Mouse (Mus musculus) left cerebral cortex, adult 2 months (tissue): Measurements from ENCODE around the gene Ctcfl. TPM values are rescaled to one million over a fixed set of nuclear protein-coding genes. Genes with fewer than 3 reads are reported as not detected.

Source experiments
- DNase-seq, 2 experiments: peaks; one replicate each; pipeline ENCODE4 v3.0.0; 2021 to 2022; ENCODE audit warnings: low spot score in 2 of 2, mixed read lengths in 1 of 2; ENCODE audit errors: extremely low spot score in 1 of 2
- H3K27ac ChIP-seq: fragments of 200-600 bp; 2 replicates; pipeline ENCODE4 v1.8.1; 2022
- H3K4me3 ChIP-seq: fragments of 200-600 bp; 2 replicates; pipeline ENCODE4 v1.8.1; 2022
- CTCF ChIP-seq: fragments of 200-600 bp; IDR thresholded peaks from 2 replicates; pipeline ENCODE4 v1.8.1; 2022; ENCODE audit warnings: antibody characterized with exemption, mild to moderate bottlenecking, moderate library complexity
- intact Hi-C: fragments of 180-260 bp; cut with DNase I; formaldehyde crosslinking; loops from one replicate; pipeline ENCODE4 v1.15.1; 2025
- total RNA-seq, 2 experiments: library from RNA; stranded (reverse); gene quantifications; 2 replicates each; pipeline ENCODE4 v1.2.3; 2021

Gene Ctcfl
- total RNA-seq, 2 experiments from 2014 or later = 0.14 TPM; not detected in 1

- H3K4me3 ChIP-seq = no peak overlapping the region
- no peak overlapping the region for H3K27ac ChIP-seq
- DNase-seq = no peak
- intact Hi-C loops = loop anchor here (2.0 to 5.0 kb wide), 2 partner anchors 63 to 249 kb away; no protein-coding TSS in a partner anchor
- no peak for TF ChIP-seq CTCF
These were observed 39.4 kb downstream of the Ctcfl start for GRCm38 (mm10) chr2:173079766-173080549.

- DNase-seq = no peak
- H3K4me3 ChIP-seq = no peak overlapping the region
- intact Hi-C loops = no loop called here
- TF ChIP-seq CTCF = no peak
- no peak overlapping the region for H3K27ac ChIP-seq
These were observed 42.4 kb downstream of the Ctcfl start for GRCm38 (mm10) chr2:173076921-173077320.

GRCm38 (mm10) chr2:173073666-173074065, 45.7 kb downstream of the Ctcfl start:
- no peak for DNase-seq
- Histone ChIP-seq H3K27ac (no peak overlapping the region), H3K4me3 (no peak overlapping the region)
- no peak for TF ChIP-seq CTCF
- intact Hi-C loops = no loop called here

GRCm38 (mm10) chr2:173072948-173073347, 46.4 kb downstream of the Ctcfl start:
- no peak overlapping the region for H3K4me3 ChIP-seq
- no peak for TF ChIP-seq CTCF
- no peak overlapping the region for H3K27ac ChIP-seq
- no peak for DNase-seq
- intact Hi-C loops = no loop called here

- Histone ChIP-seq H3K27ac (no peak overlapping the region), H3K4me3 (no peak overlapping the region)
- no peak for DNase-seq
- intact Hi-C loops = no loop called here
- no peak for TF ChIP-seq CTCF
These were observed 54.5 kb downstream of the Ctcfl start for GRCm38 (mm10) chr2:173064864-173065263.

GRCm38 (mm10) chr2:173063219-173063618, 56.1 kb downstream of the Ctcfl start:
- no peak overlapping the region for H3K4me3 ChIP-seq
- no peak for DNase-seq
- intact Hi-C loops = no loop called here
- no peak overlapping the region for H3K27ac ChIP-seq
- no peak for TF ChIP-seq CTCF

GRCm38 (mm10) chr2:173061443-173062351, 57.6 kb downstream of the Ctcfl start:
- intact Hi-C loops = no loop called here
- no peak; the same call in none of the 2 replicates for TF ChIP-seq CTCF
- Histone ChIP-seq H3K27ac (no peak overlapping the region), H3K4me3 (no peak overlapping the region)
- DNase-seq = no peak

- Histone ChIP-seq H3K27ac (no peak overlapping the region), H3K4me3 (no peak overlapping the region)
- no peak for TF ChIP-seq CTCF
- intact Hi-C loops = no loop called here
- no peak for DNase-seq
These were observed 58.9 kb downstream of the Ctcfl start for GRCm38 (mm10) chr2:173060450-173060849.

GRCm38 (mm10) chr2:173058263-173058662, 61.1 kb downstream of the Ctcfl start:
- H3K4me3 ChIP-seq = no peak overlapping the region
- no peak for TF ChIP-seq CTCF
- intact Hi-C loops = no loop called here
- H3K27ac ChIP-seq = no peak overlapping the region
- DNase-seq = no peak

- DNase-seq = no peak
- no peak for TF ChIP-seq CTCF
- Histone ChIP-seq H3K4me3 (no peak overlapping the region), H3K27ac (no peak overlapping the region)
- intact Hi-C loops = no loop called here
These were observed 61.7 kb downstream of the Ctcfl start for GRCm38 (mm10) chr2:173057623-173058022.

GRCm38 (mm10) chr2:173056882-173057315, 62.4 kb downstream of the Ctcfl start:
- Histone ChIP-seq H3K27ac (no peak overlapping the region), H3K4me3 (no peak overlapping the region)
- intact Hi-C loops = no loop called here
- no peak for DNase-seq
- TF ChIP-seq CTCF = no peak

GRCm38 (mm10) chr2:173056303-173056881, 62.9 kb downstream of the Ctcfl start:
- DNase-seq = no peak
- Histone ChIP-seq H3K27ac (no peak overlapping the region), H3K4me3 (no peak overlapping the region)
- no peak for TF ChIP-seq CTCF
- intact Hi-C loops = no loop called here
